Mouse (Mus musculus): ENCODE data around the gene Ergic1.
A peak's percentile ranks its signal among the peaks of the same experiment; 100 is the strongest.

Ergic1 gene

DNA sequence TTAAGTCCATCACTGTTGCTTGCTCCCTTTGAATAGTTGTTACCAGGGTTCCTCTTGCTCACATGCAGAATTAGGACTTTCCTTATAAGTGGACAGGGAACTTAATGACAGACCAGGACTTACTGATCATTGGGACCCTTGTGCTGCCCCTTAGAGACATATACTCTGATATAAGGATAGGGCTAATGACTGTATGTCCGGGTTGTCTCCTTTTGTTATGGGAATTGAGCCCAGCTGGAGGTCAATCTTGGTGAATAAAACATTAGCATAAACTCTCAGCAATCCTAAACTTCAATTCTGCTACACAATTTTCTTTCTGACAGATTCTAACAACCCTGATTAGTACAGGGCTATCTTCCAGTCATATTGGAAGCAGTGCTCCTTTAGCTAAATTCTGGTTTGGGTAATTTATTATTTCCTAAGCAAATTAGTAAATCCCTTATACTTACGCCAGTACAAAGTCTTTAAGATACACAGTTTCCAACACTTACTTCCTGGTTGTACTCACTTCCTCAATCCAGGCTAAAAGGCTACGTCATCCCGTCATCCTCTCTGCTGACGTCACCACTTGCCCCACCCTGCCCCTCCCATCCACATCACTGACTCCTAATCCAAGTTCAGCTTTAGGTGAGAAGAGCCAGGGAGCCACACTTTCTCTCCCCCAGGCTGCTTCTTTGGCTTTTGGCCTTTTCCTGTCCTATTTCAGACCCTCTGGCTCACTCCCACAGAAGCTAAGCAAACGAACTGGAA, 23.4 kb upstream of the Ergic1 start:
- peak; percentile 46 for DNase-seq (ENCODE audit: low spot score)

DNA sequence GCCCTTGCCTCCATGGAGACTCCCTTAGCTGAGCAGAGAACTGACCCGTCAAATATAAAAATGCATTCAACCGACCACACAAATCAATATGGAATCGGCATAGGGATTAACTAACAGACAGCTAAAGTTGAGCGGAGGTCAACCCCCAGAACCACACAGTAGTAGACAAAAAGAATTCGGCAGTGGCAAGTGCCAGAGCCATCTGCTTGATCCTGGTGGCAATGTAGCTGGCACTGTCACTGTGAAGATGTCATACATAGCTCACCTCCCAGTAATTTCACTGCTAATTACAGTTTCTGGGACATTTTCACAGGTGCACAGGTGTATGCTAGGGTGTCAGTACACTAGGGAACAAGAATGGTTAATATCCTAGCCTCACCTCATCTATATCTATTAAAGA, 21.2 kb upstream of the Ergic1 start:
- DNase-seq (ENCODE audit: low spot score): no peak

- no peak for DNase-seq (ENCODE audit: low spot score)
Measured at GRCm38 (mm10) chr17:26544319-26544963, 16.8 kb upstream of the Ergic1 start.

GRCm38 (mm10) chr17:26547771-26548170, 13.5 kb upstream of the Ergic1 start:
- no peak for DNase-seq (ENCODE audit: low spot score)

- no peak for DNase-seq (ENCODE audit: low spot score)
Measured at GRCm38 (mm10) chr17:26548566-26548965, 12.7 kb upstream of the Ergic1 start.

DNA sequence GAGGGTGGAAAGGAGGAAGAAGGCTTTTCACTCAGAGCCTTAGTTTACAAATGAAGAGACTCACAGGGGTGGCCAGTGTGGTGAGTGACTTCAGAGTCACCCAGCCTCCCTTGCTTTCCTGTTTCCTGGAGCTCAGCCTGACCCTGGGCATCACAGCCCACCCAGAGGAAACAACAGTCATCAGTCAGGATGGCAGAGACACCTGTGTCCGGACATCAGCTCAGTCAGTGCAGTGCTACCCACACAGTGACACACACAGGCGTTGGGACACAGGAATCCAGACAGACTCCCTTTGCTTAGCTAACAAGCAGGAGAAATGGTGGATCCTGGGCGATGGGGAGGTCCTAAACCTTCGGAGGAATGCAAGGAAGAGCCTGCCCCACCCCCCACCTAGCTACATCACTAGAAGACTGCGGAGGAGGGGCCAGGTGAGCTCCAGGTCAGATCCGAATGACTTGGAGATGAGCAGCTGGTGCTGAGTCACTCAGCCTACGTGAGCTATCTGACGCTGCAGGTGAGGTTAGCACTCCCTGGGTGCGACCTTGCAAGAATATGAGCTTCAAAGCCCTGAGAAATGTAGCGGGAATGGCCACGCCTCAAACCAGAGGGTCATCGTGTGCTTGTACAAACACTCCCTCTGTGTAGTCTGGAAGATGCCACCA, 12.0 kb upstream of the Ergic1 start:
- DNase-seq (ENCODE audit: low spot score): peak; percentile 55

DNA sequence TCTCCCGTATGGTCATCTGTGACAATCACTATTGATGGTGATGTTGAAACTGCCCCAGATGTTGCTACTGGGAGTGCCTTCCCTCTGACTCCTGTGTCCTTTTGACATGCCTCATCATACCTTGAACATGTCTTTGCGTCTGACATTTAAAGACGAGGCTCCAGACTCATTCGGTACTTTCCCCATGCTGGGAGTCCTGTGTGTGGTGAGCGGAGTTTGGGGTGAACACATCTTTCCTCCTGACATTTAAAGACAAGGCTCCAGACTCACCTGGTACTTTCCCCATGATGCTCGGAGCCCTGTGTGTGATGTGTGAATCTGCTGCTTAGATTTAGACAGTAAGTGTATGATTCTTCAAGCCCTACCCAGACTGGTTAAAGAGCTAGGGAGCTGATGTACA, 10.2 kb upstream of the Ergic1 start:
- no peak for DNase-seq (ENCODE audit: low spot score)

- DNase-seq (ENCODE audit: low spot score): no peak
Measured at GRCm38 (mm10) chr17:26553033-26553432, 8.3 kb upstream of the Ergic1 start.

GRCm38 (mm10) chr17:26560526-26561289, 581 bp upstream of the Ergic1 start:
- DNase-seq (ENCODE audit: low spot score): no peak

- DNase-seq (ENCODE audit: low spot score): no peak
Measured at GRCm38 (mm10) chr17:26561651-26562181, 427 bp downstream of the Ergic1 start, which contains the start of gene Dusp1. Gene Dusp1 (minus strand): TSS chr17:26562128.

GRCm38 (mm10) chr17:26562292-26562691, 1.0 kb downstream of the Ergic1 start:
- no peak for DNase-seq (ENCODE audit: low spot score)

GRCm38 (mm10) chr17:26563476-26563875, 2.2 kb downstream of the Ergic1 start:
- no peak for DNase-seq (ENCODE audit: low spot score)

DNA sequence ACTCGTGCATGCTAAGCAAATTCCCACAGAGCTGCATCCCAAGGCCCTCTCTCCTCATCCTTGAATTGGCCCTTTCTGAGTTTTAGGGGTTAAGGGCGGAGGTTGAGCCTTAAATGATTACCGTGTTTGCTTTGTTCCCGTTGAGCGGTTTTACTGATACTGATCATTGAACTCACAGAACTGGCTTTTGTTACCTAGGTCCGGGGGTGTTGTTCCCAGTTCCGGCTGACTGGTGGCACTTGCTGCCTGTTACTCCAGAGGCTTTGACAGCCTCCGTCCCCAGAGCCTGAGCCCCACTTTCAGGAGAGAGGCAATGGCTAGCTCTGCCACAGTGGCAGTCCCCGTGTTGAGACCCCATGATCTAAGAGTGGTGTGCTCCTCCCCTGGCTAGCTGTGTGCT, 3.1 kb downstream of the Ergic1 start:
- no peak for DNase-seq (ENCODE audit: low spot score)

DNA sequence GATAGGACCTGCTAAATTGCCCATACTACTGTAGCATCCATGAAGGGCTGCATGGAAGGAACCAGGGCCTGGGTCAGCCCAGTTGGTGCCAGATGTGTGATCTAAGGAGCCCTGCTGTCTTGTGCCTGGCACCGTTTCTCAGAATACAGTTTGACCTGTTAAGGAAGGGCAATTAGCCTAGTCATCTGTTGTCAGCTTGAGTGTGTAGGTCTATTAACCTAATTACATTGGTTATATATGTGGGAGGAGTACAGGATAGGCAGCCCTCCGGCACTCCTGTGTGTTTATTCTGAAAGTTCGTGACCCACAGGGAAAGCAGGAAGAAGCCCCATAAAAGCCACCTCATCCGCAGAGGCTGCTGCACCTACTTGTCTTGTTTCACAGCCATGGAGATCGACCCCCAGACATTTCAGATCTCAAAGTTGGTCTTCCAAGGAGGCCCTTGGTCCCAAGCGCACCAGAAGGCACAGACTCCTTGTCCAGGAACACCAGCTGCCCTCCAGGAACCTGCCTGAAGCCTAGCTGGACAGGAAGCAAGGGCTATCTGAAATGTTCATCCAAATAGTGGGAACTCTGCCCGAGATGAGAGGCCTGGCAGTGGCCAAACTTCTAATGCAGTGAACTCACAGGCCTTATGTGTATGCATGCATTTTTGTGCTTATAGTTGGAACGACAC, 6.0 kb downstream of the Ergic1 start:
- DNase-seq (ENCODE audit: low spot score): no peak

DNA sequence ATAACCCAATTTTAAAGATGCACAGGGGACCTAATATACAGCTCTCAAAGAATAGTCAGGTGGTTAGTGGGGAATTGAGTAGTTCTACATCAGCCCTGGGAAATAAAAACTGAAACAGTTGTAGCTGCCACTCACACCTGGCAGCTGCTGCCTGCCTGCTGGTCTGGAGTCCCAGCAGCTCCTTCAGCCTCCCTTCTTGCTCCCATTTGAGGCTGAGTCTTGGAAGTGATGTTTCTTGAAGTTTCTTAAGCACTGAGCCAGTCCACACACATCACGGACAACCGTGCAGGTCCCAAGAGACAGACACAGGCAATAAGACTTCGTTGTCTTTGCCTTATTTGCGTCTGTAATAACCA, 6.5 kb downstream of the Ergic1 start:
- DNase-seq (ENCODE audit: low spot score): no peak

DNA sequence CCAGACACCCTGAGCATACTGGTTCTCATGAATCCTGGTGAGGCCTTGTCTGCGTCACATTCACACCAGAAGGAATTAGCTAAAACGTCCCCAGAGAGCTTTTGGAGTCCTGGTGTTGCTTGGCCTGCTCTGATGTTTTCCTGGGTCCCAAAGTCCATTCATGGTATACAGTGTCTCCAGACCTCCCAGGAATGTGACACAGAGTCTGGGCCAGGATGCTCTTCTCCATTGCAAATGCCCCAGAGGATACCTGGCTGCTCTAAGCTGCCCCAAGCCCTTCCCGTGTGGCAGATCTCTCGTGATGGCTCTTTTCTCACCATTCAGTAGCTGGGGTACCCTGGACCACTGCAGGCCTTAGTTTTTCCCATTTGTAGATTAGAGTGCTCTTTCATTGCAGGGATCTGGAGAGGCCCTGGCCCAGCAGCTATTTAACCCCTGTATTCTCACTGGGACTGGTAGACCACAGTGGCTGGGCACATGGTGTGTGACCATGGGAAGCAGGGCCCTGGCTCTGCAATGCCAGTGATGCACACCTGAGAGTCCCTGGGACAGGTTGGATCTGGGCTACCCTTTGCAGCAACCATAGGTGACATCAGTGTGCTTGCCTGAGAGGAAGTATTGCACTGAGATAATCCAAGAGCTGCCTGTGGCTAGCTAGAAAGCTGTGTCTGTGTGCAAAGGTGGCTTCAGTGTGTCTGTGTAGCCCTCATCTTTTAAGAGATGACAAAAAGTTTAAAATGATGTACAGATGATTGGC, 8.5 kb downstream of the Ergic1 start:
- DNase-seq (ENCODE audit: low spot score): no peak

DNA sequence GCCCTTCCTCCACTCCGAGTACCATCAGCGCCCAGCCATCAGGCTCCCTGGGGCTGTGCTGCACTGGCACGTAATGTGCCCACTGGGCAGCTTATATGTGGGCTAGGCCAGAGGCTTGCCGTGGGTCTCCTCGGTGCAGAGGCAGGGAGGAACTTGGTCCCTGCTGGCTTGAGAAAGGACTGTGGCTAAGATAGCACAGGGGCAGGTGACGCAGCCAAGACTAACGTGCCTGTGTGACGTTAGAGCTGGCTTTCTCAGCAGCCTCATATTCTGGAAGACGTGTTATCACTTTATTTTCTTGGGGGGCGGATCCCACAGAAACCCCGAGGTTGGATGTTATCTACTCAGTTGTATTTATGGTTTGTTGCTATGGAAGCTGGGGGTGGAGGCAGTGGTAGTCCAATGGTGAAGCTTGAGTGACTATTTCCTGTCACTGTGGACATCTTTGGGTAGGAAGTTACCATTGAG, 9.4 kb downstream of the Ergic1 start:
- no peak for DNase-seq (ENCODE audit: low spot score)

DNA sequence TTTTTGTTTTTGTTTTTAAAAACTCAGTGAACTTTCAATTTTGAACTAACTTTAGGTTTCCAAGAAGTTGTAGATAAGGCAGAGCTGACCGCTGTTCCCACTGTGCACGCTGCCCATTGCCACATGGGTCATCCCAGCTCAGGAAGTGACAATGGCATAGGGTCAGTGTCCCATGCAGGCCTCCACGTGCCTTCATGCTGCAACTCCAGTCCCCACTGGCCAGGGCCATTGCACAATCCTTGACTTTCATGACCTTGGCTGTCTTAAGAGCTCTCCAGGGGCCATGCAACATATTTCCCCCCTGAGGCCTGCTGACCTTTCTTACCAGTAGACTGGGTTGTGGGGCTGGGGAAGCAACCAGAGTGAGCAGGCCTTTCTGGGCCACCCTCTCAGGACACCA, 10.1 kb downstream of the Ergic1 start:
- peak; percentile 67 for DNase-seq (ENCODE audit: low spot score)

DNA sequence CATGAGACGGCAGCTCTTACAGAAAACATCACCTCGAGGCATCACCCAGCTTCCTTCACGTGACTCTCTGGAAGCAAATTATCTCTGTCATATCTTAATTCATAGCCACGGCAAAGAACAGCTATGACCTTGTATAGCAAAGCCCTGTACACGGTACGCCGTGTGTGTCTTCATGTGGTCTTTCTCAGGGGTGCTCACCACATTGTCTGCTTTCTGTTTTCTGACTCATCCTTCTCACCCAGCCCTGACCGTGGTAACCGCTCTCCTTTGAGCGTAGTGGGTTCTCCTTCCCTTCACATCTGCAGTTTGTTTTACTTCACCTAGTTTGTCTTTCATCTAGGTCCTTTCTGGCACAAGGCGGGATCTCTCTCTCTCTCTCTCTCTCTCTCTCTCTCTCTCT, 11.0 kb downstream of the Ergic1 start:
- no peak for DNase-seq (ENCODE audit: low spot score)

DNA sequence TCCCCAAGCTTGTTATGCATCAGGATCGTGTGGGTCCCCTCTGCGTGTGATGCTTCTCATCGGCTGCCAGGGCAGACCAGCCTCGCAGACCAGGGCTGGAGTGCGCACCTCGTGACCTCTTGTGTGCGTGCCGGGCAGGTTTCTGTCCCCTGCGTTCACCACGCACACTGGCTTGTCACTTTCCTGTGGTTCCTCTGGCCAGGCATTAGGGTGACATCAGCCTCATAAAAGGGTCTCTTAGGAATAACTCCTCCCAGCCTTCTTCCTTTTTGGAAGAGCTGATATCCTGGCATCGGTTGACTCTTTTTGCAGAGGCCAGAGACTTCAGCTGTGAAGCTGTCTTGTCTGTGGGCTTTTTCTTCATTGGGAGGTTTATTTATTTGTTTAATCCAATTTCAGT, 12.8 kb downstream of the Ergic1 start:
- DNase-seq (ENCODE audit: low spot score): no peak

DNA sequence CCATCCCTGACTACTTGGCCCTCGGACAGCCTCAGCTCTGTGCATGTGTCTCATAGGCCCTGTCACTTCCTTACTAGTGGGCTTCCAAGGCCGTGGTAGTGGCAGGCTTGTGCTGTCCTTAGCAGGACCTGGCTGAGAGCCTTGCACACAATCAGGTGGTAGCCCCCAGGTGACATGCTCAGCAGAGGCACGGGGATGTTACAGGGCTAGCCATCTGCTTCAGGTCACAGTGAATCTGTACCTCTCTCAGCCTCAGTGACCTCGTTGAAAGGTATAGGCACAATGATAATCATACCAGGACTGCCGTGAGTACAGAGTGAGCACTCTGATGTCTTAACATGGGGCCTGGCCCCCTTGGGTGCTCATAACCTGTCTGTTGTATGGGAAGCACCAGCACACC, 13.4 kb downstream of the Ergic1 start:
- DNase-seq (ENCODE audit: low spot score): no peak

Data from yolk sac, embryonic 10.5 days (tissue).